Mouse (Mus musculus): ENCODE measurements around the gene Serpina1a. TPM values are rescaled to one million over a fixed set of nuclear protein-coding genes. Genes with fewer than 3 reads are reported as not detected.
"Not testable (repeated sequence)": the region's sequence is repeated elsewhere in the genome, so short reads cannot be mapped to it uniquely, and the experiment has no call there.

Gene Serpina1a
- 1.8 TPM in 1 of 2 replicates, not detected in the other for polyA plus RNA-seq (2015; fragmentation: Nextera tagmentation; extraction: Ambion mirVana)

- not testable (repeated sequence) for ATAC-seq; H3K9ac ChIP-seq; H3K4me1 ChIP-seq; H3K4me2 ChIP-seq; H3K27ac ChIP-seq; H3K36me3 ChIP-seq (ENCODE audit: poor library complexity, severe bottlenecking); H3K4me3 ChIP-seq; H3K27me3 ChIP-seq
- H3K9me3 ChIP-seq (replicated peaks), result peaks cover 21% of the 10 kb centered on the region
- 86% methylated on average over 9 of the region's 9 CpGs for WGBS
Observed at GRCm38 (mm10) chr12:103863101-103863974, at the start of gene Serpina1a. Serpina1a (minus strand) TSS chr12:103863562.

DNA sequence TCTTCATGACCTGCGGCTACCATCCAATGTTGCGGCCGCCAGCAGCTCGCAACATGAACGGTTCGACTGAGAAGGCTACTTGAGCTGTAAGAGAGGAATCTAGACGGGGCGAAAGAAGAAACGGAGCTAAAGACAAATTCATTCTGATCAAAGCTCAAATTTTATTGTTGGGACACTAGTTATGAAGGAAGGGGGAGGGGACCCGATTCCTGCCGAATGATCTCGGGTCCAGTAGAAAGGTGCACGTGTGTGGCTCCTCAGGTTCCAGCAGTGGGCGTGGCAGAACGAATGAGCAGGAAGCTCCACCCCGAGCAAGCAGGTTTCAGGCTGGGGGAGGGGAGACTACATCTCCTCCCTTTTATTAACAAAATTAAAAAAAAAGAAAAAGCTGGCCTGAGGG, 45.8 kb upstream of the Serpina1a start:
- not testable (repeated sequence) for H3K27me3 ChIP-seq; H3K4me1 ChIP-seq; H3K4me3 ChIP-seq; H3K9ac ChIP-seq; H3K36me3 ChIP-seq (ENCODE audit: poor library complexity, severe bottlenecking); H3K27ac ChIP-seq; ATAC-seq; H3K4me2 ChIP-seq
- H3K9me3 ChIP-seq (replicated peaks), result peaks cover 18% of the 10 kb centered on the region
- 92% methylated on average over 13 of the region's 16 CpGs for WGBS

DNA sequence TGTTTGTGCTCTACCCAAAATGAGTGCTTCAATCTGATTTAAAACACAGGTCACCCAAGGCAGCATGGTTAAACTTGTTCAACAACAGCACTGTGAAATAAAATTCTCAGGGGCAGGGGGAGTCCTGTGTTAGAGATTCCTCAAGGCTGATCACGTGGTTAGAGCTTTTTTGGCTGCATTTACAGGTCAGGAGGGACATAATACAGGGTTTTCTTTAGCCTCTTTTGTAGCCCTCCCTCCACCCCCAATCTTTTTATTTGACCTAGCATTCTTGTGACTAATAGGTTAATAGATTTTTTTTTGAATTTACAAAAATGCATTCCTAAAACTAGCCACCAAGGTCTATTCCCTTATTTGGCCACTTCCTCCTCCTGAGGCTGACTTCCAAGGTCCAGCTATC, 44.4 kb upstream of the Serpina1a start:
- not testable (repeated sequence) for H3K4me1 ChIP-seq; H3K9ac ChIP-seq; H3K27me3 ChIP-seq; H3K36me3 ChIP-seq (ENCODE audit: poor library complexity, severe bottlenecking); H3K4me2 ChIP-seq; H3K4me3 ChIP-seq; ATAC-seq; H3K27ac ChIP-seq
- peaks cover 18% of the 10 kb centered on the region for H3K9me3 ChIP-seq (replicated peaks)
- WGBS, result 46% methylated on average over 1 of the region's 1 CpGs

DNA sequence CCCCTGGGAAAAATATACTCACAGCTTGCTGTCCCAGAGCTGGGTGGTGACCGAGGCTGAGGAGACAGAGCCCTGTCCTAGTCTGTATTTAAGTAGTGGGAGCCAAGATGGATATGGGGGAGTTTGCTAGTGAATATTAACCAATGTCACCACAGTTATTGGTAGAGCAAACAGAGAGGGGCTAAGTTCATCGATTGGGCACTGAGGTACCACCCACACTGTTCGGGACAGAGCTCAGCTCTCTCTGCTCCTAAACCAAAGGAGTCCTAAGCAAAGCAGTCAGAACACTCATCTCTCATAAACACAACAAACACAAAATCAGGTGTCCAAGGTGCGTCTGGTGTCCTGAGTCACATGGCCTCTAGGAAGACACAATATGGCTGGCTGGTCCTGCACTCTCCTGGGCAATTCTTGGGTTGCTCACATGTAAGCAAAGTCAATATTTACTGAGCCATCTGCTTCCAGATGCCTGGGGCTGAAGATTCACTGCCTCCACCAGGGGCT, 41.5 kb upstream of the Serpina1a start, which contains the start of gene Serpina1c:
Serpina1c (minus strand) TSS at position 51 of the 504 bp plus-strand sequence.
- not testable (repeated sequence) for H3K4me3 ChIP-seq; H3K27ac ChIP-seq; ATAC-seq; H3K27me3 ChIP-seq; H3K9ac ChIP-seq; H3K36me3 ChIP-seq (ENCODE audit: poor library complexity, severe bottlenecking); H3K4me1 ChIP-seq; H3K4me2 ChIP-seq
- WGBS, result 78% methylated on average over 4 of the region's 4 CpGs
- peaks cover 23% of the 10 kb centered on the region for H3K9me3 ChIP-seq (replicated peaks)

DNA sequence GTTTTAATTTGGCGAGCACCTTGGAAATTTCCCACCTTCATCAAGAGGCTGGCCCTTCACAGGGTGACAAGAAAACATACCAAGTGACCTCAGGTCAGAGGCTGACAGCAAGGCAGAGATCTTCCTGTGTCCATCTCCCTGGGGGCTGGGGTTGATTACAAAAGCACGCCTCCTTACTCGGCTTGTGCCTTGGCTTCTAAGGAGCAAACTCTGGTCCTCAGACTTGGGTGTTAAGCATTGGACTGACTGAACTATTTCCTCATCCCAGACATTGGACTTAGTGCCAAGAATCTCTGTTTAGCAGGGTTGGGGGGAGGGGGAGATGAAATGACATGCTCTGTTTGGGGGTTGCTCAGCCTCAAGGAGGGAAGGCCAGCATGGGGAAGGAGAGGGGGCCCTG, 38.6 kb upstream of the Serpina1a start:
- not testable (repeated sequence) for H3K9ac ChIP-seq; H3K4me2 ChIP-seq; ATAC-seq; H3K36me3 ChIP-seq (ENCODE audit: poor library complexity, severe bottlenecking); H3K4me1 ChIP-seq; H3K27ac ChIP-seq; H3K4me3 ChIP-seq; H3K27me3 ChIP-seq
- 91% methylated on average over 3 of the region's 3 CpGs for WGBS
- peaks cover 23% of the 10 kb centered on the region for H3K9me3 ChIP-seq (replicated peaks)

GRCm38 (mm10) chr12:103866873-103867272, 3.5 kb upstream of the Serpina1a start:
- H3K4me1 ChIP-seq; ATAC-seq; H3K4me2 ChIP-seq; H3K9ac ChIP-seq; H3K4me3 ChIP-seq; H3K27ac ChIP-seq; H3K27me3 ChIP-seq; H3K36me3 ChIP-seq (ENCODE audit: poor library complexity, severe bottlenecking): not testable (repeated sequence)
- peaks cover 22% of the 10 kb centered on the region for H3K9me3 ChIP-seq (replicated peaks)
- WGBS, result 93% methylated on average over 1 of the region's 1 CpGs

DNA sequence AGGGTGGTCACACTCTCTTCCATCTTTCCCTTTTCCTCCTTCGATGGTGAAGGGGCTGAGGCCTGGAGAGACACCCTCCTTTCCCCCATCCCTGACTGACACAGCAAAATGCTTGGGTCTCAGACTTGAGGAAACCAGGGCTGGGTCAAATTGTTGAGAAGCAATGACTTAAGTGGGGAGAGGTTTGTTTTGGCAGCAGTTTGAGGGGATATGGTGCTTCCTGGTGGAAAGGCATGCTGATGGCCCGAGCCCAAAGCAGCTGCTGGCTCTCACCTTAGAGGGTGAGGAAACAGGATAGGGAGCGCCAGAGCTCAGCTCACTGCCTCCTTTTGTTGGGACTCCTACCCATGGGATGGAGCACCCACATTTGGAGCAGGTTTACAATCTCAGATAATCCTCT, 2.4 kb downstream of the Serpina1a start:
- 78% methylated on average over 3 of the region's 3 CpGs for WGBS
- H3K4me1 ChIP-seq, result no peaks in the 10 kb centered on the region
- no peak overlapping the region for H3K4me3 ChIP-seq
- H3K9me3 ChIP-seq (replicated peaks), result 0 out of 2 replicates have a peak, but pooled peaks cover 20% of the 10 kb centered on the region
- no peaks in the 10 kb centered on the region for H3K27me3 ChIP-seq
- H3K27ac ChIP-seq, result no peak overlapping the region
- no peak for ATAC-seq
- no peak overlapping the region for H3K9ac ChIP-seq
- H3K4me2 ChIP-seq, result no peak overlapping the region
- no peaks in the 10 kb centered on the region for H3K36me3 ChIP-seq (ENCODE audit: poor library complexity, severe bottlenecking)

DNA sequence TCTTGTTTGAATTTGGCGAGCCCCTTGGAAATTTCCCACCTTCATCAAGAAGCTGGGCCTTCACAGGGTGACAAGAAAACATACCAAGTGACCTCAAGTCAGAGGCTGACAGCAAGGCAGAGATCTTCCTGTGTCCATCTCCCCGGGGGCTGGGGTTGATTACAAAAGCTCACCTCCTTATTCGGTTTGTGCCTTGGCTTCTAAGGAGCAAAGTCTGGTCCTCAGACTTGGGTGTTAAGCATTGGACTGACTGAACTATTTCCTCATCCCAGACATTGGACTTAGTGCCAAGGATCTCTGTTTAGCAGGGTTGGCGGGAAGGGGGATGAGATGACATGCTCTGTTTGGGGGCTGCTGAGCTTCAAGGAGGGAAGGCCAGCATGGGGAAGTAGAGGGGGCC, 2.8 kb downstream of the Serpina1a start:
- not testable (repeated sequence) for H3K4me3 ChIP-seq; H3K9ac ChIP-seq; H3K4me1 ChIP-seq; ATAC-seq; H3K4me2 ChIP-seq; H3K27me3 ChIP-seq; H3K27ac ChIP-seq; H3K36me3 ChIP-seq (ENCODE audit: poor library complexity, severe bottlenecking)
- 0 out of 2 replicates have a peak, but pooled peaks cover 19% of the 10 kb centered on the region for H3K9me3 ChIP-seq (replicated peaks)
- 76% methylated on average over 3 of the region's 4 CpGs for WGBS

GRCm38 (mm10) chr12:103859584-103859983, 3.8 kb downstream of the Serpina1a start:
- not testable (repeated sequence) for H3K4me2 ChIP-seq; H3K27me3 ChIP-seq; H3K36me3 ChIP-seq (ENCODE audit: poor library complexity, severe bottlenecking); H3K4me3 ChIP-seq; H3K9ac ChIP-seq; ATAC-seq; H3K27ac ChIP-seq; H3K4me1 ChIP-seq
- WGBS, result 65% methylated on average over 3 of the region's 3 CpGs
- H3K9me3 ChIP-seq (replicated peaks), result 0 out of 2 replicates have a peak, but pooled peaks cover 16% of the 10 kb centered on the region

- H3K27ac ChIP-seq, H3K4me3 ChIP-seq: not testable (repeated sequence)
- 75% methylated on average over 2 of the region's 2 CpGs for WGBS
Observed at GRCm38 (mm10) chr12:103853032-103853431, 10.3 kb downstream of the Serpina1a start.

GRCm38 (mm10) chr12:103830273-103830672, 33.1 kb downstream of the Serpina1a start, which contains the start of gene Serpina1b:
Serpina1b (minus strand) TSS chr12:103830373.
- H3K4me3 ChIP-seq; H3K27ac ChIP-seq; H3K36me3 ChIP-seq (ENCODE audit: poor library complexity, severe bottlenecking); H3K4me1 ChIP-seq; H3K4me2 ChIP-seq; ATAC-seq; H3K27me3 ChIP-seq; H3K9ac ChIP-seq: not testable (repeated sequence)
- peaks cover 14% of the 10 kb centered on the region for H3K9me3 ChIP-seq (replicated peaks)
- WGBS, result 82% methylated on average over 4 of the region's 4 CpGs

More at GRCm38 (mm10) chr12:103853032-103853431, 10.3 kb downstream of the Serpina1a start:
- H3K27me3 ChIP-seq; H3K4me1 ChIP-seq; H3K36me3 ChIP-seq (ENCODE audit: poor library complexity, severe bottlenecking); H3K9ac ChIP-seq; ATAC-seq; H3K4me2 ChIP-seq; H3K9me3 ChIP-seq (replicated peaks): not testable (repeated sequence)

DNA sequence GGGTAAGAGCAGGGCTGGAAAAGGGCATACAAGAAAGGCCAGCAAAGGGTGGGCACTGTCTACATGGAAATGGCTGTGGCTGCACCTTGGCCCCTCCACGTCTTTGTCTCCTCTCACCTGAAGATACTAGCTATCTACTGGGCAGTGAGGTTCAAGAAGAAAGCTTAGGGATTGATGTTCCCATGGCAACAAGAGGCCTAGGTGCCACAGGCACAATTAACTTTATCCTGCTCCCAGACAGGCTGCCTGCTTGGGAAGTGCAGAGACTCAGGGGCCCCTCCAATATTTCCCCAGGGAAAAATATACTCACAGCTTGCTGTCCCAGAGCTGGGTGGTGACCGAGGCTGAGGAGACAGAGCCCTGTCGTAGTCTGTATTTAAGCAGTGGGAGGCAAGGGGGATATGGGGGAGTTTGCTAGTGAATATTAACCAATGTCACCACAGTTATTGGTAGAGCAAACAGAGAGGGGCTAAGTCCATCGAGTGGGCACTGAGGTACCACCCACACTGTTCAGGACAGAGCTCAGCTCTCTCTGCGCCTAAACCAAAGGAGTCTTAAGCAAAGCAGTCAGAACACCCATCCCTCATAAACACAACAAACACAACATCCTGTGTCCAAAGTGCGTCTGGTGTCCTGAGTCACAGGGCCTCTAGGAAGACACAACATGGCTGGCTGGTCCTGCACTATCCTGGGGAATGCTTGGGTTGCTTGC, 35.5 kb downstream of the Serpina1a start:
- H3K4me2 ChIP-seq; H3K4me1 ChIP-seq; H3K27me3 ChIP-seq; H3K9ac ChIP-seq; H3K4me3 ChIP-seq; ATAC-seq; H3K36me3 ChIP-seq (ENCODE audit: poor library complexity, severe bottlenecking); H3K27ac ChIP-seq; H3K9me3 ChIP-seq (replicated peaks): not testable (repeated sequence)
- WGBS, result 87% methylated on average over 6 of the region's 6 CpGs
